Mouse (Mus musculus) neural tube, embryonic 10.5 days (tissue): ENCODE data around the gene Bbs9.
"Not testable (repeated sequence)": the region's sequence is repeated elsewhere in the genome, so short reads cannot be mapped to it uniquely, and the experiment has no call there.

Experiments used
- DNase-seq: peaks from one replicate; pipeline ENCODE4 v3.0.0-alpha.2; 2017; ENCODE audit warnings: low spot score; ENCODE audit errors: extremely low spot score

The Bbs9 gene

GRCm38 (mm10) chr9:22475424-22475868 is at the start of gene Bbs9:
Gene Bbs9 (plus strand): TSS chr9:22475715.
- DNase-seq: peak; percentile 88

- DNase-seq: no peak
Measured at GRCm38 (mm10) chr9:22428028-22428665, 47.4 kb upstream of the Bbs9 start.

- no peak for DNase-seq
Measured at GRCm38 (mm10) chr9:22428666-22429410, 46.7 kb upstream of the Bbs9 start.

- no peak for DNase-seq
Measured at GRCm38 (mm10) chr9:22429533-22430241, 45.8 kb upstream of the Bbs9 start.

GRCm38 (mm10) chr9:22430315-22430840 is 45.1 kb upstream of the Bbs9 start:
- no peak for DNase-seq

GRCm38 (mm10) chr9:22433221-22433620 is 42.3 kb upstream of the Bbs9 start:
- DNase-seq: no peak

- DNase-seq: no peak
Measured at GRCm38 (mm10) chr9:22434101-22434500, 41.4 kb upstream of the Bbs9 start.

GRCm38 (mm10) chr9:22438826-22439225 is 36.7 kb upstream of the Bbs9 start:
- DNase-seq: no peak

- DNase-seq: no peak
Measured at GRCm38 (mm10) chr9:22443157-22443556, 32.4 kb upstream of the Bbs9 start.

- no peak for DNase-seq
Measured at GRCm38 (mm10) chr9:22445123-22445522, 30.4 kb upstream of the Bbs9 start.

GRCm38 (mm10) chr9:22447213-22447612 is 28.3 kb upstream of the Bbs9 start:
- no peak for DNase-seq

GRCm38 (mm10) chr9:22448420-22448819 is 27.1 kb upstream of the Bbs9 start:
- no peak for DNase-seq

GRCm38 (mm10) chr9:22449209-22449608 is 26.3 kb upstream of the Bbs9 start:
- DNase-seq: no peak

- no peak for DNase-seq
Measured at GRCm38 (mm10) chr9:22452697-22453096, 22.8 kb upstream of the Bbs9 start.

GRCm38 (mm10) chr9:22453501-22453924 is 22.0 kb upstream of the Bbs9 start:
- no peak for DNase-seq

GRCm38 (mm10) chr9:22453990-22454389 is 21.5 kb upstream of the Bbs9 start, which contains the start of gene Gm17545:
Gene Gm17545 (plus strand): TSS chr9:22454290.
- DNase-seq: not testable (repeated sequence)

GRCm38 (mm10) chr9:22455041-22455440 is 20.5 kb upstream of the Bbs9 start:
- no peak for DNase-seq

- DNase-seq: no peak
Measured at GRCm38 (mm10) chr9:22457142-22457835, 18.2 kb upstream of the Bbs9 start.

GRCm38 (mm10) chr9:22461946-22462345 is 13.6 kb upstream of the Bbs9 start:
- DNase-seq: no peak

GRCm38 (mm10) chr9:22466212-22466611 is 9.3 kb upstream of the Bbs9 start:
- DNase-seq: no peak
